Mouse (Mus musculus): ENCODE data around the gene Slc13a3. TPM values are rescaled to one million over a fixed set of nuclear protein-coding genes. Genes with fewer than 3 reads are reported as not detected.

Gene Slc13a3
- polyA plus RNA-seq, 1 experiment from 2014 or later: 0.17 TPM

DNA sequence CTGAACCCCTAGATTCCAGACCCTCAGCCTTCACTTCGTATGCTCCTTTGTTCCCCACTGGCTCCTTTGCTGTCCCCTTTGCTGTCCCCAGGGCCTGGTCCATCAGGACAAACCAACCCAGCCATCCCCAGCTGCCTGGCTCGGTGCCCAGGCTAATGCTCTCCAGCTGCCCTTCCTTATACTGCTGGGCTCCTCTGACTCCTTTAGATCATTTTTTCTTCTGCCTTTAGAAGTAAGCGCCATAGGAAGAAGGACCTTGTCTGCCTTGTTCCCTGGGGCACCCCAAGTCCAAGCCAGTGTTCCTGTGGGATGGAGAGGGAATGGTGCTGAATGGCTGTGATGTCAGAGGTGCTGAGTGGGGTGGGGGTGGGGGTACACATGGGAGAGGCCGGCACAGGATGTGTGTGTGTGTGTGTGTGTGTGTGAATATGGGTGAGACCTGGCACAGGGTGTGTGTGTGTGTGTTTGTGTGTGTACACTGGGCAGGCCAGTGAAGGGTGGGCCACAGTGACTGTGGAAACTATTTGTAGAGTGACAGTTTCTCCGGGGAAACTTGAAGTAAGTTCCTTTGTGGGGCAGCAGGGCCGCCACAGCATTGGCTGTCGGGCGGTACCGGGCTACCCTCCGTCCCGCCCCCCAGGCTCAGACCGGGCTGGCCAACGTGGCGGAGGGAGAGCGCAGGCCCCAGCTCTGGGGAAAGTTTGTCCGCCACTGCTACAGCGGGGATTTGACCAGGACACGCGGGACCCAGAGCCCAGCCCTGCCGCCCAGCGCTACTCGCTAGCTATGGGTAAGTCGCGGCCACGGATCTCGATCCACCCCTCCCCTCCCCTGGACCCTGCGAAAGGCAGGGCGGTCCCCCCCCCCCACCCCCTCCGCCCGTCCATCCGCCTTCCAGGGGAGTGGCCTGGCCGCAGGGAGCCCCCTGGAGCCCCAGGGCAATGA lies 30.5 kb upstream of the Slc13a3 start, which contains the start of gene Slc2a10:
TSS of gene Slc2a10 (plus strand) at position 529 of the 945 bp plus-strand sequence.
- H3K4me1 ChIP-seq (replicated peaks; ENCODE audit: control insufficient read depth, insufficient read depth, low read length): peaks cover 5% of the 10 kb centered on the region; the same call in 1 of the 2 replicates
- DNase-seq (ENCODE audit: low spot score) (peak; percentile 39), ATAC-seq (ENCODE audit: low FRiP score) (peak; percentile 57; the same call in 1 of the 2 replicates)
- 0 out of 2 replicates have a peak within 1 kb of the TSS, but pooled peaks have one; percentile 10 for H3K27ac ChIP-seq (ENCODE audit: low read depth, low read length)
- no peaks in the 10 kb centered on the region for H3K9me3 ChIP-seq (ENCODE audit: control insufficient read depth, low read length)
- 7% methylated on average over 28 of the region's 32 CpGs for WGBS
- no peaks in the 10 kb centered on the region for H3K27me3 ChIP-seq (ENCODE audit: control insufficient read depth, insufficient read depth, low read length)
- peak within 1 kb of the TSS; percentile 61 for H3K4me2 ChIP-seq (replicated peaks; ENCODE audit: low read depth, low read length)
- peak within 1 kb of the TSS; percentile 39; the same call in 1 of the 2 replicates for H3K9ac ChIP-seq (ENCODE audit: low read depth, low read length)
- H3K36me3 ChIP-seq (ENCODE audit: control insufficient read depth, insufficient read depth, low read length): no peaks in the 10 kb centered on the region
- H3K4me3 ChIP-seq (ENCODE audit: low read depth, low read length): peak within 1 kb of the TSS; percentile 34

DNA sequence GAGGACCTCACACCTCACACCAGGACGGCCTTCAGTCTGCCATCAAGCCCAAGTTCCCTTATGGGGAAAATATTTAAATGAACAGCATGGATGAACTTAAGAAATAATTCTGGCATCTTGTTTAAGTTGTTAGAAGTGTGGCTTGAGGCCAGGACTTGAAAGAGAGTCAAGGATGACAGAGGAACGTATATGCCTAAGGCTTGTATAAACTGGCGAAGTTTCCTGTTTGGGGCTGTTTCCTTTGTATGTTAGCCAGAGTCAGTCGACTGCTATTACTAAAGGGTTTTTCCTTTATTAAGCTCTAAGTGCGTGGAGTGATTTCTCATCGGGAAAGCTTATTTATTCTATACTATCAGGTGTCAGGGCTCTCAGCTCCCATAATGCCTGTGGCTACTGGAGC lies 25.8 kb upstream of the Slc13a3 start:
- H3K36me3 ChIP-seq (ENCODE audit: control insufficient read depth, insufficient read depth, low read length): no peaks in the 10 kb centered on the region
- H3K4me1 ChIP-seq (replicated peaks; ENCODE audit: control insufficient read depth, insufficient read depth, low read length): 0 out of 2 replicates have a peak, but pooled peaks cover 3% of the 10 kb centered on the region
- no peak overlapping the region for H3K4me2 ChIP-seq (replicated peaks; ENCODE audit: low read depth, low read length)
- no peaks in the 10 kb centered on the region for H3K9me3 ChIP-seq (ENCODE audit: control insufficient read depth, low read length)
- H3K4me3 ChIP-seq (ENCODE audit: low read depth, low read length): no peak overlapping the region
- DNase-seq (ENCODE audit: low spot score) (no peak), ATAC-seq (ENCODE audit: low FRiP score) (no peak)
- no peak overlapping the region for H3K27ac ChIP-seq (ENCODE audit: low read depth, low read length)
- H3K9ac ChIP-seq (ENCODE audit: low read depth, low read length): no peak overlapping the region
- WGBS: 77% methylated on average over 6 of the region's 6 CpGs
- no peaks in the 10 kb centered on the region for H3K27me3 ChIP-seq (ENCODE audit: control insufficient read depth, insufficient read depth, low read length)

DNA sequence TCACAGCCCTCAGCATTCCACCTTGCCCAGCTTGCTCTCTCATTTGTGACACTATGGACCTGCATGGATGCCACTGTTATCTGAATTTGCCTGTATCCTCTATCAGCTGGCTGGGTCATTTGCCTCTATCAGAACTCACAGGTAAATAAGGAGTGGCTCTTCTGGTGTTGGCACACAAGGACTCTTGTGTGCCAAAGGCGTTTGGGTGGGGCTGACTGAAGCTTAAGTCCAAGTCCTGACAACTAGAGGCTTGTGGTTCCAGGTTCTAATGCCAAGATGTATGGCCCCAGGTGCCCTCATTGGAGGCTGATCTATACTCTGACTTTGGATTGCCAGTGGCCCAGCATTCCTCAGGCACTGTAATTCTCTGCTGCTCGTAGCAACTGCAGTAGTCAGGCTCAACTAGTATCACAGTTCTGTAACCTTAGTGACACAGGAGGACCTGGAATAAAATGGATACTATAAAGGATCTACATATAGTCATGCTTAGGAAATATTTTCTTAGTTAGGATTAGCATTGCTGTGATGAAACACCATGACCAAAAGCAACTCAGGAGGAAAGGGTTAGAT lies 24.8 kb upstream of the Slc13a3 start:
- H3K27ac ChIP-seq (ENCODE audit: low read depth, low read length): no peak overlapping the region
- H3K36me3 ChIP-seq (ENCODE audit: control insufficient read depth, insufficient read depth, low read length): no peaks in the 10 kb centered on the region
- no peaks in the 10 kb centered on the region for H3K27me3 ChIP-seq (ENCODE audit: control insufficient read depth, insufficient read depth, low read length)
- no peak for ATAC-seq (ENCODE audit: low FRiP score)
- H3K4me3 ChIP-seq (ENCODE audit: low read depth, low read length): no peak overlapping the region
- H3K9ac ChIP-seq (ENCODE audit: low read depth, low read length): no peak overlapping the region
- H3K4me1 ChIP-seq (replicated peaks; ENCODE audit: control insufficient read depth, insufficient read depth, low read length): no peaks in the 10 kb centered on the region
- no peaks in the 10 kb centered on the region for H3K9me3 ChIP-seq (ENCODE audit: control insufficient read depth, low read length)
- H3K4me2 ChIP-seq (replicated peaks; ENCODE audit: low read depth, low read length): no peak overlapping the region
- no peak for DNase-seq (ENCODE audit: low spot score)
- 68% methylated on average over 2 of the region's 2 CpGs for WGBS

DNA sequence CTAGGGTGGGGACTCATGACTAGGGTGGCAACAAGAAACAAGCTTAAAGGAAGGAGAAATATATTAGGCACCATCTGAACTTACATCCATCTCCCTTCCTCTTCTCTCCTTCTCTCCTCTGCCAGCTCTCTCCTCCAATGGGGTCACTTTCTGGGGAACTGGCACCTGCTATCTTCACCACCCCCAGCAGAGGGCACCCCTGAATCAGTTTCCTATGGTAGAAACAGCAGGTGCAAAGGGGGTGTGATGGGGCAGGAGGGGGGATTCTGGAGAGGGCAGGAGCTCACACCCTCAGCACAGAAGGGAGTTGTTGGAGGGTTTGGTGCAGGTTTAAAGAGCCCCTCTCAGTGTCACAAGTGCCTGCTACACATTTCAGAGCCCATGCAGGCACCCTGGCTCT lies 23.2 kb upstream of the Slc13a3 start:
- DNase-seq (ENCODE audit: low spot score): peak; percentile 56
- H3K9me3 ChIP-seq (ENCODE audit: control insufficient read depth, low read length): no peaks in the 10 kb centered on the region

DNA sequence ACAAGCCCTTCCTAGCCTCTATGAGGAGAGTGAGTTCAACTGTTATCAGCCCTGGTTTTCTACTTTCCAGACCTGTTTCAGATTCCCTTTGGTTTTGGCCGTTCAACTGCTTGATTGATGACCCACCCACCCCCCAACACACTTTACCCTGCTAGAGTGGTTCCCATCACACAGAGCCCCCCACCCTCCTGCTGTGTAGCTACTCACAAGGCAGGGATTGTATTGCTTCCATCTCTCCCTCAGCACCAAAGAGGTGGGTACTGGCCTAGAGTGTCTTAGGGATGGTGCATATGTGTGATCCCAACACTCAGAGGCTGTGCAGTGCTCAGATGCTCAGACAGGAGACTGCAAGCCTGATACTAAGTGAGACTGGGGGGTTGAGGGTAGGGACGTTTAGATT lies 21.5 kb upstream of the Slc13a3 start:
- WGBS: 43% methylated on average over 2 of the region's 2 CpGs
- Histone ChIP-seq H3K4me3 (ENCODE audit: low read depth, low read length) (no peak overlapping the region), H3K36me3 (ENCODE audit: control insufficient read depth, insufficient read depth, low read length) (no peaks in the 10 kb centered on the region), H3K9ac (ENCODE audit: low read depth, low read length) (no peak overlapping the region), H3K9me3 (ENCODE audit: control insufficient read depth, low read length) (no peaks in the 10 kb centered on the region), H3K27ac (ENCODE audit: low read depth, low read length) (peak overlapping the region; percentile 87), H3K4me1 (replicated peaks; ENCODE audit: control insufficient read depth, insufficient read depth, low read length) (no peaks in the 10 kb centered on the region; the same call in 1 of the 2 replicates), H3K4me2 (replicated peaks; ENCODE audit: low read depth, low read length) (no peak overlapping the region), H3K27me3 (ENCODE audit: control insufficient read depth, insufficient read depth, low read length) (no peaks in the 10 kb centered on the region)
- DNase-seq (ENCODE audit: low spot score): no peak
- ATAC-seq (ENCODE audit: low FRiP score): 0 out of 2 replicates have a peak, but pooled peaks have one; percentile 9

More for the DNA sequence above, 23.2 kb upstream of the Slc13a3 start:
- Histone ChIP-seq H3K4me3 (ENCODE audit: low read depth, low read length) (no peak overlapping the region), H3K9ac (ENCODE audit: low read depth, low read length) (no peak overlapping the region), H3K4me2 (replicated peaks; ENCODE audit: low read depth, low read length) (no peak overlapping the region), H3K4me1 (replicated peaks; ENCODE audit: control insufficient read depth, insufficient read depth, low read length) (no peaks in the 10 kb centered on the region; the same call in 1 of the 2 replicates), H3K27me3 (ENCODE audit: control insufficient read depth, insufficient read depth, low read length) (no peaks in the 10 kb centered on the region), H3K27ac (ENCODE audit: low read depth, low read length) (no peak overlapping the region), H3K36me3 (ENCODE audit: control insufficient read depth, insufficient read depth, low read length) (no peaks in the 10 kb centered on the region)
- no peak for ATAC-seq (ENCODE audit: low FRiP score)

DNA sequence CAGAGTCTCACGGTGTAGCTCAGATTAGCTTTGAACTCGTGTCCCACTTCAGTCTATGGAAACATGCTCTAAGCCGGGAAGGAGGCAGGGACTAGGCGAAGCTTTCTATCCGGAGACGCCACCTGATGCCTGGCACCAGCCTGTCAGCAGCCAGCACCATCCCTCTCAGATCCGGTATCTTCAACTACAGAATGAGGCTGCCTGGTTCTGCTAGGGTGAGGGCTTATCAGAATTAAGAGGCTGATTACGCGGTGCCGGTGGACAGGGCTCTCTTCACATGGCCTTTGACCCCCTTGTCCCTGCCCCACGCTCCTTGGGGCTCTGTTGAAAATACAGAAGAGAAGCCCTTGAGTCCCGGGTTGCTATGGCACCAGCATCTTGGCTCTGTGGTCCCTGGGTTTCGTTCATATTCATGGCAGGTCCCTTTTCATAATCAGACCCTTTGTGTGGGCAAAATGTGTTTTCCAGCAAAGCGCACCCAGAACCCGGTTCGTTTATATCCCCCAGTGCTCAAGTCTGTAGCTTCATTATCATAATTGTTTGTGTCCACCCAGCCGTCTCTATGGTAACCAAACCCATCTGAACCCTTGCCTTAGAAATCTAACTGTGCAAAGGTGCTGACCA lies 20.7 kb upstream of the Slc13a3 start:
- Histone ChIP-seq H3K9me3 (ENCODE audit: control insufficient read depth, low read length) (no peaks in the 10 kb centered on the region), H3K4me3 (ENCODE audit: low read depth, low read length) (peak overlapping the region; percentile 73), H3K9ac (ENCODE audit: low read depth, low read length) (peak overlapping the region; percentile 84), H3K27ac (ENCODE audit: low read depth, low read length) (peak overlapping the region; percentile 87), H3K4me2 (replicated peaks; ENCODE audit: low read depth, low read length) (peak overlapping the region; percentile 75), H3K36me3 (ENCODE audit: control insufficient read depth, insufficient read depth, low read length) (no peaks in the 10 kb centered on the region), H3K4me1 (replicated peaks; ENCODE audit: control insufficient read depth, insufficient read depth, low read length) (no peaks in the 10 kb centered on the region; the same call in 1 of the 2 replicates), H3K27me3 (ENCODE audit: control insufficient read depth, insufficient read depth, low read length) (no peaks in the 10 kb centered on the region)
- DNase-seq (ENCODE audit: low spot score) (peak; percentile 74), ATAC-seq (ENCODE audit: low FRiP score) (peak; percentile 71)
- WGBS: 13% methylated on average over 17 of the region's 17 CpGs

DNA sequence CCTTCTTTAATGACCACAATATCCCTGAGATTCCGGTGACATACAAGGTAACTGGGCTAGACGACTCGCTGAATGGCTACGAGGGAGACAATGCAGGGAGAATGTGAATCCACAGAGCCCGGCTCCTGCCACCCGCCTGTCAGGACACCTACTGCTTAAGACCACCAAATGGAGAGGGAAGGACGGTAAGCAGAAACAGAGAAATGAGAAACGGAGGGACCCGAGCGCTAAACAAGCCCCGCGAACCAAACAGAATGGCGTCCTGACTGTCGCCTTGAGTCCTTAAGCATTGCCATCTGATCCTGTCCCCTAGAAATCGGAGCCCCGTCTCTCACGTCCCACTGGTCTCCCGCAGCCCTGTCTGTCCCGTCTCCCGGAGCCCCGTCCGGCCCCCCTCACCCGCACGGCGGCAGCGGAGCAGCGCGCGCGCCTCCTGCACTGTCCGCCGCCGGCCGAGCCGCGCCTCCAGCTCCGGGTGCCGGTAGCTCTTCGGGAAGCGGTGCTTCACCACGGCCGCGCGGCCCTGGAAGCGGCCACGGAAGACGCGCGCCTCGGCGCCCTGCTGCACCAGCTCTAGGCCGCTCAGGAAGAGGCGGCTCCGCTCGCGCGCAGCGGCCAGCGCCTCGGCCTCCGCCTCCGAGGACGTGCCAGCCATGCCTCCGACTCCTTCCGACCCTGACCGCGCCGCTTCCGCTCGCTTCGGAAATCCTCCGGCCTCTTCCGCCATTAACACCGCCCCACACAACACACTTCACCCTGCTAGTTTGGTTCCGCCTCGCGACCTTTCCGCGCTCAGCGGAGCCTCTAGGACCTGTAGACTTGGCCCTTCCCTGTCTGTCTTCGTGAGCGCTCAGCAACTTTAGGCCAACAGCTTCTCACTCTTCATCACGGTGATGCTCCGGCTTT lies 19.9 kb upstream of the Slc13a3 start, which contains the start of gene Trp53rka:
TSS of gene Trp53rka (minus strand) at position 677 of the 906 bp plus-strand sequence.
- Histone ChIP-seq H3K9ac (ENCODE audit: low read depth, low read length) (peak within 1 kb of the TSS; percentile 84), H3K9me3 (ENCODE audit: control insufficient read depth, low read length) (no peaks in the 10 kb centered on the region), H3K27ac (ENCODE audit: low read depth, low read length) (peak within 1 kb of the TSS; percentile 87), H3K36me3 (ENCODE audit: control insufficient read depth, insufficient read depth, low read length) (no peaks in the 10 kb centered on the region), H3K4me2 (replicated peaks; ENCODE audit: low read depth, low read length) (peak within 1 kb of the TSS; percentile 75), H3K4me3 (ENCODE audit: low read depth, low read length) (peak within 1 kb of the TSS; percentile 73), H3K27me3 (ENCODE audit: control insufficient read depth, insufficient read depth, low read length) (no peaks in the 10 kb centered on the region), H3K4me1 (replicated peaks; ENCODE audit: control insufficient read depth, insufficient read depth, low read length) (no peaks in the 10 kb centered on the region; the same call in 1 of the 2 replicates)
- WGBS: under 1% methylated on average over 74 of the region's 84 CpGs
- DNase-seq (ENCODE audit: low spot score) (peak; percentile 84), ATAC-seq (ENCODE audit: low FRiP score) (peak; percentile 76)
